Mouse (Mus musculus) thymus, adult 2 months (tissue): ENCODE results near the gene Pax8.

Source experiments
- CTCF ChIP-seq: fragments of 200-500 bp; IDR thresholded peaks from 2 replicates; pipeline ENCODE4 v1.5.1; 2012; ENCODE audit warnings: mild to moderate bottlenecking, control low read depth, low read length, moderate library complexity, borderline replicate concordance; ENCODE audit not compliant: control insufficient read depth, poor library complexity, insufficient read depth; ENCODE audit errors: extremely low read depth
- POLR2A ChIP-seq: fragments of 200-500 bp; IDR thresholded peaks from 2 replicates; pipeline ENCODE4 v1.6.1; 2012; ENCODE audit warnings: mild to moderate bottlenecking, low read length, control low read depth, moderate library complexity; ENCODE audit not compliant: control insufficient read depth, poor library complexity, insufficient read depth; ENCODE audit errors: extremely low read depth

GRCm38 (mm10) chr2:24441899-24442298 is 33.5 kb downstream of the Pax8 start:
- no peak for TF ChIP-seq CTCF
- TF ChIP-seq POLR2A: no peak
